Mouse (Mus musculus) lung, embryonic 14.5 days (tissue): ENCODE results near the gene Hlx. TPM values are rescaled to one million over a fixed set of nuclear protein-coding genes. Genes with fewer than 3 reads are reported as not detected.
A peak's percentile ranks its signal among the peaks of the same experiment; 100 is the strongest.

Source experiments
- ATAC-seq: fragments of 200-750 bp; cut with Nextera tagmentation; 2 replicates; pipeline ENCODE4 v1.8.0; 2017; ENCODE audit warnings: mild to moderate bottlenecking, moderate TSS enrichment, moderate library complexity; ENCODE audit not compliant: insufficient read depth
- DNase-seq: peaks from one replicate; pipeline ENCODE4 v3.0.0-alpha.2; 2015
- H3K27ac ChIP-seq: fragments of 300-500 bp; sonication (generic); 2 replicates; pipeline ENCODE4 v1.5.1; 2014; ENCODE audit warnings: low read depth, mild to moderate bottlenecking, moderate library complexity
- H3K27me3 ChIP-seq: fragments of 300-500 bp; sonication (generic); 2 replicates; pipeline ENCODE4 v1.6.1; 2014; ENCODE audit warnings: low read length, control low read depth; ENCODE audit not compliant: insufficient read depth
- H3K36me3 ChIP-seq: fragments of 300-500 bp; sonication (generic); 2 replicates; pipeline ENCODE4 v1.6.1; 2014; ENCODE audit warnings: control low read depth; ENCODE audit not compliant: insufficient read depth
- H3K4me1 ChIP-seq: fragments of 300-500 bp; sonication (generic); 2 replicates; pipeline ENCODE4 v1.6.1; 2014; ENCODE audit warnings: antibody characterized with exemption, control low read depth; ENCODE audit not compliant: insufficient read depth
- H3K4me2 ChIP-seq: fragments of 300-500 bp; sonication (generic); 2 replicates; pipeline ENCODE4 v1.6.1; 2014; ENCODE audit warnings: mild to moderate bottlenecking
- H3K4me3 ChIP-seq: fragments of 300-500 bp; sonication (generic); 2 replicates; pipeline ENCODE4 v1.5.1; 2014; ENCODE audit warnings: low read depth, low read length
- H3K9ac ChIP-seq: fragments of 300-500 bp; sonication (generic); 2 replicates; pipeline ENCODE4 v1.6.1; 2014
- H3K9me3 ChIP-seq: fragments of 300-500 bp; sonication (generic); 2 replicates; pipeline ENCODE4 v1.6.1; 2016; ENCODE audit warnings: low read depth, low read length, control low read depth
- CTCF ChIP-seq: IDR thresholded peaks from 2 replicates; pipeline ENCODE4 v1.5.1; 2016; ENCODE audit warnings: antibody characterized with exemption, low read depth
- WGBS: fragments of 180-500 bp; shearing (Covaris S2); extraction: QIAGEN DNeasy Blood & Tissue Kit; methylation state at CpG from one replicate; pipeline ENCODE4 v1.1.7; 2014; 5-methylcytosine and 5-hydroxymethylcytosine counted together
- polyA plus RNA-seq: library from polyadenylated mRNA; unstranded; fragments of >200 nt; fragmentation: Nextera tagmentation; extraction: Ambion mirVana; gene quantifications from 2 replicates; pipeline ENCODE4 v1.2.1, GENCODE M21; 2014

Hlx gene
- polyA plus RNA-seq: 27.8 and 28.2 TPM in 2 replicates

GRCm38 (mm10) chr1:184732556-184733049 lies at the start of gene Hlx:
Gene Hlx, minus strand, starts transcription at chr1:184732619.
- Histone ChIP-seq H3K9ac (peak within 1 kb of the TSS; percentile 88), H3K27me3 (peaks cover 77% of the 10 kb centered on the region), H3K4me2 (peak within 1 kb of the TSS; percentile 79), H3K4me1 (0 out of 2 replicates have a peak, but pooled peaks cover under 1% of the 10 kb centered on the region), H3K4me3 (peak within 1 kb of the TSS; percentile 76), H3K36me3 (peaks cover 8% of the 10 kb centered on the region; the same call in 1 of the 2 replicates), H3K9me3 (no peaks in the 10 kb centered on the region), H3K27ac (peak within 1 kb of the TSS; percentile 98)
- no peak for TF ChIP-seq CTCF
- peak; percentile 90 for ATAC-seq
- under 1% methylated on average over 31 of the region's 32 CpGs for WGBS
- DNase-seq: peak; percentile 97

- 19% methylated on average over 14 of the region's 14 CpGs for WGBS
- TF ChIP-seq CTCF: no peak
- Histone ChIP-seq H3K4me1 (peaks cover 13% of the 10 kb centered on the region), H3K4me2 (no peak overlapping the region), H3K36me3 (no peaks in the 10 kb centered on the region), H3K4me3 (no peak overlapping the region), H3K9ac (no peak overlapping the region), H3K9me3 (no peaks in the 10 kb centered on the region), H3K27ac (no peak overlapping the region), H3K27me3 (peaks cover 7% of the 10 kb centered on the region; the same call in 1 of the 2 replicates)
- ATAC-seq: peak; percentile 92
- peak; percentile 97 for DNase-seq
Observed at GRCm38 (mm10) chr1:184782161-184782513, 49.7 kb upstream of the Hlx start.

- Histone ChIP-seq H3K9me3 (no peaks in the 10 kb centered on the region), H3K9ac (no peak overlapping the region), H3K27ac (no peak overlapping the region), H3K36me3 (no peaks in the 10 kb centered on the region), H3K4me3 (no peak overlapping the region), H3K27me3 (peaks cover 11% of the 10 kb centered on the region; the same call in 1 of the 2 replicates), H3K4me1 (peaks cover 13% of the 10 kb centered on the region), H3K4me2 (peak overlapping the region; percentile 25; the same call in 1 of the 2 replicates)
- ATAC-seq: no peak; the same call in 1 of the 2 replicates
- no peak for TF ChIP-seq CTCF
- WGBS: 24% methylated on average over 10 of the region's 10 CpGs
- DNase-seq: peak; percentile 38
Observed at GRCm38 (mm10) chr1:184781286-184782160, 49.1 kb upstream of the Hlx start.

GRCm38 (mm10) chr1:184778157-184778556 lies 45.7 kb upstream of the Hlx start:
- WGBS: 90% methylated on average over 6 of the region's 6 CpGs
- Histone ChIP-seq H3K4me2 (no peak overlapping the region), H3K27me3 (peaks cover 21% of the 10 kb centered on the region), H3K4me3 (no peak overlapping the region), H3K36me3 (no peaks in the 10 kb centered on the region), H3K9me3 (no peaks in the 10 kb centered on the region), H3K4me1 (peaks cover 13% of the 10 kb centered on the region), H3K9ac (no peak overlapping the region), H3K27ac (no peak overlapping the region)
- no peak for DNase-seq
- no peak for ATAC-seq
- TF ChIP-seq CTCF: no peak

GRCm38 (mm10) chr1:184777061-184777795 lies 44.8 kb upstream of the Hlx start:
- no peak overlapping the region for H3K9ac ChIP-seq
- H3K4me1 ChIP-seq: peaks cover 6% of the 10 kb centered on the region; the same call in 1 of the 2 replicates
- 27% methylated on average over 22 of the region's 22 CpGs for WGBS
- H3K4me2 ChIP-seq: no peak overlapping the region
- no peak for ATAC-seq
- H3K36me3 ChIP-seq: no peaks in the 10 kb centered on the region
- H3K27ac ChIP-seq: no peak overlapping the region
- peak; percentile 38 for TF ChIP-seq CTCF
- no peak overlapping the region for H3K4me3 ChIP-seq
- H3K27me3 ChIP-seq: peaks cover 21% of the 10 kb centered on the region
- DNase-seq: no peak
- H3K9me3 ChIP-seq: no peaks in the 10 kb centered on the region

GRCm38 (mm10) chr1:184775289-184775688 lies 42.9 kb upstream of the Hlx start:
- WGBS: 57% methylated on average over 9 of the region's 9 CpGs
- peaks cover 21% of the 10 kb centered on the region for H3K27me3 ChIP-seq
- no peak overlapping the region for H3K4me3 ChIP-seq
- no peak overlapping the region for H3K4me2 ChIP-seq
- no peaks in the 10 kb centered on the region for H3K4me1 ChIP-seq
- H3K27ac ChIP-seq: no peak overlapping the region
- H3K9ac ChIP-seq: no peak overlapping the region
- TF ChIP-seq CTCF: no peak
- H3K36me3 ChIP-seq: no peaks in the 10 kb centered on the region
- no peak for ATAC-seq
- H3K9me3 ChIP-seq: no peaks in the 10 kb centered on the region
- DNase-seq: no peak
